Comparison of ENCODE assay signal across 23 mouse cellular contexts in the genomic region with DNA sequence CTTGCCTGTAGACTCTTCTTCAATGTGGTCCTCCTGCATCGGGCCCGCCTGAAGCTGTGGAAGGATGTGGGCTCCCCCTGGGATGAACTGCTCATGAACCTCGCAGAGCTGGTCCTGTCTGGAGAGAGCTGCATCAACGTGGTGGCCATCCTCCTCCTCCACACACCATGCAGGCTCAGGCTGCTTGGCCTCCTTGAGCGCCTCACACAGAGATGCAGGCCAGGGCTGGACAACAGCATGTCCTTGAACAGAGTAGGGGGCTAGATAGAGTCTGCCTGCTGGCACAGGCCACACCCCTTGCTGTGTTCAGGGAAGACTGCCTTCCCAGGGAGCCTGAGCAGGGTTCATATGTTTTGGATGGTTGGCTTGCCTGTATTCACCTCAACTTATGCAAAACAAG. TPM values are rescaled to one million over a fixed set of nuclear protein-coding genes. Genes with fewer than 3 reads are reported as not detected.
DNase-seq lines count a peak whose midpoint lies in the region; ATAC-seq and TF ChIP-seq lines count a peak whose summit lies in the region.
"Had no signal": no experiment of that assay in that cellular context is flagged by ENCODE, and none has a peak within 500 bp of the region (broad histone marks: within the 10 kb centered on the region; RNA-seq: fewer than 3 reads in every experiment).

No protein-coding gene starts in this region.

- no peak for TF ChIP-seq CTCF in hindbrain, postnatal 0 days (IDR thresholded peaks at IDR 0.05; ENCODE audit: low read depth)
- no peak for TF ChIP-seq CTCF in E14TG2a.4 (conservative IDR thresholded peaks at IDR 0.05; ENCODE audit: low read length)
- no peak for TF ChIP-seq CTCF in cerebellum, adult 2 months (IDR thresholded peaks at IDR 0.05; ENCODE audit: borderline replicate concordance, insufficient read depth, low read depth, low read length)

- H3K27ac ChIP-seq in hindbrain, embryonic 10.5 days = 0 out of 2 replicates have a peak overlapping the region, but pooled peaks have one; percentile 5
- no peak overlapping the region for H3K27ac ChIP-seq in hindbrain, postnatal 0 days
- H3K27ac ChIP-seq in limb, embryonic 10.5 days = 0 out of 2 replicates have a peak overlapping the region, but pooled peaks have one; percentile 2
- no peak overlapping the region for H3K27ac ChIP-seq in cerebellum, adult 2 months (ENCODE audit: insufficient read depth, low read length)

- DNase-seq in heart, adult 11 months = peak; percentile 90
- DNase-seq in heart, postnatal 14 days = no peak
- DNase-seq in hindbrain, embryonic 10.5 days (ENCODE audit: low spot score) = no peak
- DNase-seq in hindbrain, postnatal 0 days (ENCODE audit: low spot score) = no peak
- DNase-seq in limb, embryonic 10.5 days (ENCODE audit: low spot score) = no peak
- no peak for DNase-seq in cerebellum, adult 2 months
- DNase-seq in spleen, adult 18-20 months = no peak
- DNase-seq: adrenal gland, adult 2 months; adrenal gland, adult 8-10 months; adrenal gland, postnatal 10 days; adrenal gland, postnatal 14 days; adrenal gland, postnatal 25 days; adrenal gland, postnatal 36 days; B cell, adult 2 months; cerebellum, adult 11 months; cerebellum, adult 11-12 months; cerebellum, adult 18-20 months had no signal

- 92% methylated on average over 5 of the region's 5 CpGs for WGBS in hindbrain, embryonic 10.5 days
- WGBS in hindbrain, postnatal 0 days = 90% methylated on average over 5 of the region's 5 CpGs
- 94% methylated on average over 5 of the region's 5 CpGs for WGBS in limb, embryonic 10.5 days
- 83% methylated on average over 5 of the region's 5 CpGs for WGBS in cerebellum, adult 2 months

- no peak for ATAC-seq in hindbrain, postnatal 0 days
- ATAC-seq: activated CD4-positive, CD25-positive, alpha-beta regulatory T cell, adult 4 months; CD4-positive, CD25-positive, alpha-beta regulatory T cell, adult 4 months; Patski had no signal

- no peak for TF ChIP-seq POLR2A in cerebellum, adult 2 months (IDR thresholded peaks at IDR 0.05; ENCODE audit: borderline replicate concordance, insufficient read depth, low read length)

- H3K27me3 ChIP-seq in hindbrain, embryonic 10.5 days (ENCODE audit: insufficient read depth, poor library complexity, severe bottlenecking) = no peaks in the 10 kb centered on the region
- H3K27me3 ChIP-seq in hindbrain, postnatal 0 days (ENCODE audit: insufficient read depth, low read length) = no peaks in the 10 kb centered on the region
- H3K27me3 ChIP-seq in E14TG2a.4 (ENCODE audit: insufficient read depth, low read length) = no peaks in the 10 kb centered on the region
- no peaks in the 10 kb centered on the region for H3K27me3 ChIP-seq in limb, embryonic 10.5 days (ENCODE audit: low read depth, poor library complexity, severe bottlenecking)
- no peaks in the 10 kb centered on the region for H3K27me3 ChIP-seq in cerebellum, adult 2 months (ENCODE audit: control insufficient read depth, insufficient read depth, low read length)
- H3K27me3 ChIP-seq: CH12.LX, Patski had no signal

- no peaks in the 10 kb centered on the region for H3K9me3 ChIP-seq in hindbrain, embryonic 10.5 days
- no peaks in the 10 kb centered on the region for H3K9me3 ChIP-seq in hindbrain, postnatal 0 days (ENCODE audit: low read length)
- no peaks in the 10 kb centered on the region for H3K9me3 ChIP-seq in E14TG2a.4 (ENCODE audit: low read length)
- H3K9me3 ChIP-seq in limb, embryonic 10.5 days (replicated peaks) = no peaks in the 10 kb centered on the region
- H3K9me3 ChIP-seq: G1E had no signal

- H3K4me1 ChIP-seq in hindbrain, embryonic 10.5 days (replicated peaks) = peaks cover 32% of the 10 kb centered on the region
- H3K4me1 ChIP-seq in hindbrain, postnatal 0 days (ENCODE audit: insufficient read depth, low read length) = peaks cover 10% of the 10 kb centered on the region; the same call in 1 of the 2 replicates
- H3K4me1 ChIP-seq in E14TG2a.4 (replicated peaks; ENCODE audit: low read depth, low read length) = peaks cover 62% of the 10 kb centered on the region
- peaks cover 18% of the 10 kb centered on the region for H3K4me1 ChIP-seq in limb, embryonic 10.5 days
- peaks cover 33% of the 10 kb centered on the region for H3K4me1 ChIP-seq in cerebellum, adult 2 months (ENCODE audit: control insufficient read depth, insufficient read depth, low read length)

- no peak overlapping the region for H3K9ac ChIP-seq in hindbrain, postnatal 0 days (replicated peaks; ENCODE audit: low read length)

- H3K36me3 ChIP-seq in hindbrain, embryonic 10.5 days = peaks cover 23% of the 10 kb centered on the region
- no peaks in the 10 kb centered on the region for H3K36me3 ChIP-seq in hindbrain, postnatal 0 days (ENCODE audit: insufficient read depth, low read length)
- peaks cover 55% of the 10 kb centered on the region for H3K36me3 ChIP-seq in E14TG2a.4 (ENCODE audit: insufficient read depth, low read length)
- H3K36me3 ChIP-seq in limb, embryonic 10.5 days = peaks cover 21% of the 10 kb centered on the region

- intact Hi-C loops in heart, postnatal 14 days (cut with DNase I) = no loop called here

- H3K4me3 ChIP-seq in hindbrain, embryonic 10.5 days = no peak overlapping the region
- H3K4me3 ChIP-seq in hindbrain, postnatal 0 days (ENCODE audit: low read length) = no peak overlapping the region
- H3K4me3 ChIP-seq in E14TG2a.4 (replicated peaks; ENCODE audit: low read length) = peak overlapping the region; percentile 39
- H3K4me3 ChIP-seq in limb, embryonic 10.5 days = no peak overlapping the region
- no peak overlapping the region for H3K4me3 ChIP-seq in cerebellum, adult 2 months (replicated peaks; ENCODE audit: insufficient read depth, low read depth, low read length)

- no peak overlapping the region for H3K4me2 ChIP-seq in hindbrain, postnatal 0 days (ENCODE audit: low read depth, low read length)

RNA-seq across cellular contexts. Expression of gene Gper1, which starts 8.0 kb away (rescaled TPM):
- total RNA-seq in heart, postnatal 14 days (2021) = 1 to 10 TPM; 2.7 TPM
- 0.40 and 0.76 TPM in 2 replicates for polyA plus RNA-seq in hindbrain, embryonic 10.5 days (2016; fragmentation: Nextera tagmentation; extraction: Ambion mirVana)
- total RNA-seq in hindbrain, postnatal 0 days (2014; rRNA removed) = 5.8 and 9.6 TPM in 2 replicates
- polyA plus RNA-seq in hindbrain, postnatal 0 days (2015; fragmentation: Nextera tagmentation; extraction: Ambion mirVana) = 5.6 and 6.2 TPM in 2 replicates
- 0.19 and 0.39 TPM in 2 replicates for polyA plus RNA-seq in limb, embryonic 10.5 days (2016; fragmentation: Nextera tagmentation; extraction: Ambion mirVana)
- polyA plus RNA-seq in cerebellum, adult 2 months (2012; rRNA removed) = 4.0 and 4.4 TPM in 2 replicates
- total RNA-seq: G1E had no signal
- polyA plus RNA-seq: activated CD4-positive, CD25-positive, alpha-beta regulatory T cell, adult 4 months; CD4-positive, CD25-positive, alpha-beta regulatory T cell, adult 4 months; G1E had no signal

RNA-seq across cellular contexts. Expression of gene C130050O18Rik, which starts 9.9 kb away (rescaled TPM):
- under 1 TPM; 0.74 to 0.80 TPM for total RNA-seq in heart, postnatal 14 days (2021)
- polyA plus RNA-seq in hindbrain, embryonic 10.5 days (2016; fragmentation: Nextera tagmentation; extraction: Ambion mirVana) = 0.43 TPM in 1 of 2 replicates, not detected in the other
- total RNA-seq in hindbrain, postnatal 0 days (2014; rRNA removed) = 1.1 TPM in 1 of 2 replicates, not detected in the other
- polyA plus RNA-seq in hindbrain, postnatal 0 days (2015; fragmentation: Nextera tagmentation; extraction: Ambion mirVana) = 0.34 TPM in 1 of 2 replicates, not detected in the other
- polyA plus RNA-seq in limb, embryonic 10.5 days (2016; fragmentation: Nextera tagmentation; extraction: Ambion mirVana) = 0.16 and 0.56 TPM in 2 replicates
- 0.21 and 0.25 TPM in 2 replicates for polyA plus RNA-seq in cerebellum, adult 2 months (2012; rRNA removed)
- total RNA-seq: CH12.LX had no signal
- polyA plus RNA-seq: activated CD4-positive, CD25-positive, alpha-beta regulatory T cell, adult 4 months; CD4-positive, CD25-positive, alpha-beta regulatory T cell, adult 4 months had no signal

RNA-seq across cellular contexts. Expression of gene Gpr146, which starts 37.5 kb away (rescaled TPM):
- 10 to 100 TPM; 41.8 to 46.5 TPM for total RNA-seq in heart, postnatal 14 days (2021)
- 2.0 and 2.8 TPM in 2 replicates for polyA plus RNA-seq in hindbrain, embryonic 10.5 days (2016; fragmentation: Nextera tagmentation; extraction: Ambion mirVana)
- 8.1 and 10.1 TPM in 2 replicates for total RNA-seq in hindbrain, postnatal 0 days (2014; rRNA removed)
- 3.7 and 4.4 TPM in 2 replicates for polyA plus RNA-seq in hindbrain, postnatal 0 days (2015; fragmentation: Nextera tagmentation; extraction: Ambion mirVana)
- polyA plus RNA-seq in limb, embryonic 10.5 days (2016; fragmentation: Nextera tagmentation; extraction: Ambion mirVana) = 2.2 and 2.3 TPM in 2 replicates
- 16.4 and 17.3 TPM in 2 replicates for polyA plus RNA-seq in cerebellum, adult 2 months (2012; rRNA removed)

RNA-seq across cellular contexts. Expression of gene 3110082I17Rik, which starts 45.3 kb away (rescaled TPM):
- 1 to 10 TPM; 4.7 to 5.3 TPM for total RNA-seq in heart, postnatal 14 days (2021)
- 49.1 and 56.3 TPM in 2 replicates for polyA plus RNA-seq in hindbrain, embryonic 10.5 days (2016; fragmentation: Nextera tagmentation; extraction: Ambion mirVana)
- total RNA-seq in hindbrain, postnatal 0 days (2014; rRNA removed) = 6.1 and 12.8 TPM in 2 replicates
- 17.1 and 18.2 TPM in 2 replicates for polyA plus RNA-seq in hindbrain, postnatal 0 days (2015; fragmentation: Nextera tagmentation; extraction: Ambion mirVana)
- polyA plus RNA-seq in limb, embryonic 10.5 days (2016; fragmentation: Nextera tagmentation; extraction: Ambion mirVana) = 51.6 and 60.2 TPM in 2 replicates
- 7.1 and 7.4 TPM in 2 replicates for polyA plus RNA-seq in cerebellum, adult 2 months (2012; rRNA removed)

Comparison
In these comparisons a context has a peak if more than half of its experiments do, and no peak if none do; other contexts are left out.
1. H3K27ac ChIP-seq: peak in hindbrain, embryonic 10.5 days (single experiment) and limb, embryonic 10.5 days (single experiment); none in hindbrain, postnatal 0 days (single experiment) and cerebellum, adult 2 months (single experiment).